Mouse (Mus musculus): Measurements from ENCODE around the gene B3galt4. TPM values are rescaled to one million over a fixed set of nuclear protein-coding genes. Genes with fewer than 3 reads are reported as not detected.

B3galt4 gene
- total and polyA plus RNA-seq, 2 experiments from 2014 or later, result 0.53 to 6.1 TPM

DNA sequence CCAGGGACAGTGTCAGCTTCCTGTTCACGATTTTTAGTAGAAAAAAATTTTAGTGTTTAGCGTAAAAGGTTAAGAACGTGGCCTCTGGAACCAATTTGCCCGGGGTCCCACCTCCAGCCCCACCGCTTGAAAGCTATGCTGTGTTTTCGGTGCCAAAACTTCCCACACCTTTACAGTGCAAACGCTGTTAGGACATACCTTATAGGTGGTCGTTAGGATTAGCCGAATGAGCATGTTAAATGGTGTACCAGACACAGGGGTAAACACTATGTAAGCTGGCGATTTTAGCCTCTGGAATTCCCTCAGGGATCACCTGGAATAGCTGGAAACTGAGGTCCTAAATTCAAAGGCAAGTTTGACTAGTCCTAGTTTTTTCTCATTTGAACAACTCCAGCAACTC is 5.0 kb upstream of the B3galt4 start:
- Histone ChIP-seq H3K4me2 (ENCODE audit: low read depth, low read length) (peak overlapping the region; percentile 70), H3K4me1 (ENCODE audit: control insufficient read depth, insufficient read depth) (peaks cover 24% of the 10 kb centered on the region), H3K9ac (replicated peaks; ENCODE audit: low read depth, low read length) (peak overlapping the region; percentile 77), H3K36me3 (replicated peaks; ENCODE audit: control insufficient read depth, insufficient read depth, low read length) (peaks cover 41% of the 10 kb centered on the region), H3K27ac (ENCODE audit: low read depth) (peak overlapping the region; percentile 93), H3K27me3 (ENCODE audit: control insufficient read depth, insufficient read depth, low read length) (no peaks in the 10 kb centered on the region), H3K4me3 (ENCODE audit: low read depth, low read length) (peak overlapping the region; percentile 87), H3K9me3 (replicated peaks; ENCODE audit: control insufficient read depth, low read length) (no peaks in the 10 kb centered on the region)
- TF ChIP-seq CTCF (IDR thresholded peaks at IDR 0.05; ENCODE audit: low read depth) (no peak), EP300 (IDR thresholded peaks at IDR 0.05; ENCODE audit: low read depth) (no peak)
- ATAC-seq (ENCODE audit: insufficient read depth, low read depth) (no peak), DNase-seq (ENCODE audit: low spot score) (no peak)
- 4% methylated on average over 10 of the region's 10 CpGs for WGBS

DNA sequence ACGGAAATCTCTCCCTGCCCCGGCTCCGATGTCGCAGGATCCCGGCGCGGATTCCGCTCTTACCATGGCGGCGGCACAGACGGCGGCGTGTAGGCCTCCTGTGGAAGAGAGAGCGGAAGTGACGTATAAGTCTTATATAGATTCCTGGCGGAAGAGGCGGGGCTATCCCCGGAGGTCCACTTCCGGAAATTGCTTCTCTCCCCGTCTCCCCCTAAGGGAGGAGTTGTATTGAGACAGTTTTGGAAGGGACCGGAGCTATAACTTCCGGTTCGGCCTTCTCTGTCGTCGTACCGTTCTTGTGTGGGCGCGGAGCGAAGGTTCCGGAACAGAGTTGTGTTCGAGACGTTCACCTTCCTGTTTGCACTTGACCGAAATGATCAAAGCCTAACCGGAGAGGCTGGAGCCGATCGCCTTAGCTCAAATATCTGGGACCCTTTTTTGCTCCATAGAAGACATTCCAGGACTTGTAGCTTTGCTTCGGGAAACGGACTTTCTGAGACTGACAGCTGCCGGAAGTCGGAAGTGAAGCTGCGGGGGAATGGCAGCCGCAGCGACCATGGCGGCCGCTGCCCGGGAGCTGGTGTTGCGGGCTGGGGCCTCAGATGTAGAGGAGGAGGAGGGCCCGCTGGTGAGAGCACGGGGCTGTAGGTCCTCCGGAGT is 4.4 kb upstream of the B3galt4 start, which contains the start of the genes Vps52 and Rps18:
Vps52 (plus strand) TSS at position 258 of the 660 bp plus-strand sequence.
Rps18 (minus strand) TSS at position 447 of the 660 bp plus-strand sequence.
- Histone ChIP-seq H3K4me2 (ENCODE audit: low read depth, low read length) (peak within 1 kb of the TSS; percentile 94), H3K27me3 (ENCODE audit: control insufficient read depth, insufficient read depth, low read length) (no peaks in the 10 kb centered on the region), H3K27ac (ENCODE audit: low read depth) (peak within 1 kb of the TSS; percentile 94), H3K4me3 (ENCODE audit: low read depth, low read length) (peak within 1 kb of the TSS; percentile 87), H3K36me3 (replicated peaks; ENCODE audit: control insufficient read depth, insufficient read depth, low read length) (peaks cover 41% of the 10 kb centered on the region), H3K9me3 (replicated peaks; ENCODE audit: control insufficient read depth, low read length) (no peaks in the 10 kb centered on the region), H3K4me1 (ENCODE audit: control insufficient read depth, insufficient read depth) (peaks cover 29% of the 10 kb centered on the region), H3K9ac (replicated peaks; ENCODE audit: low read depth, low read length) (peak within 1 kb of the TSS; percentile 98)
- ATAC-seq (ENCODE audit: insufficient read depth, low read depth), result peak; percentile 90
- TF ChIP-seq EP300 (IDR thresholded peaks at IDR 0.05; ENCODE audit: low read depth) (peak; percentile 88), CTCF (IDR thresholded peaks at IDR 0.05; ENCODE audit: low read depth) (peak; percentile 24; the same call in 1 of the 2 replicates)
- peak; percentile 98 for DNase-seq (ENCODE audit: low spot score)
- under 1% methylated on average over 50 of the region's 50 CpGs for WGBS

DNA sequence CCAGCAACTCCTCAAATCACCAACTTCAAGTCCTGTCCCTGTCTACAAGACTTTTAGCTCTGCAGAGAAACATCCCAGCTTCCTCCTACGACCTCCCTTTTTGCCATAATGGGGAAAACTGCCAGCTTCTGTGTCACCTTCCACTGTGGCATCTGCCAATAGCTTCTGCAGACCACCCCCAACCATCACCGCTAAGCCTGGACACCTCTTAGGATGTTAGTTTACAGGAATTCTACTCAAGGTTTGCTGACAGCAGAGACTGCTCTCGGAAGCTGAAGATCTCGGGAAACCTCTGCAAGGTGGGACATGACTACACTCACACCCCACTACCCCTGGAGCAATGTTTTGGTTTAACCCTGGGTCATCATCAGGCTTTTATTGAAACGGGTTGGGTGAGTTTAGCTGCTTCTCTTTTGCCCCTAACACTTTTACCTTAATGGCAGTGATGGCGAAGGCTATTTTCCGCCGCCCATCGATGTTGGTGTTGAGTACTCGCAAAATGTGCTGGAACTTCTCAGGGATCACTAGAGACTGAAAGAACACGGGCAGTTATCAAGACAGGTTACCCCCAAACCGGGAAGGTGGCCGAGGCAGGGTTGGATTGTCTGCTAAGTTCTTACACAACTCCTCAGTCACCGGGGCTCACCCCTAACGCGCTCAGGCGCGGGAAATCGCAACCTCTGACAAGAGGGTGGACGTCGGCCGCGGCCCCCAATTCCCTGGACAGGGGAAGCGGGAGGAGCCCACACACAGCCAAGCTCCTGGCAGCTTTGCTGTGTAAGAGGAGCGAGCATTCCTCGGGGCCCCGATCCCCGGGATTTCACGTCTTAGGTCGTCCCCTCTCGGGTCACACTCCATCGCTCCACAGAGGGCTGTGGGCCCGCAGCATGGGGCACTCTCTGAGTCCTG is 3.6 kb upstream of the B3galt4 start:
- ATAC-seq (ENCODE audit: insufficient read depth, low read depth) (peak; percentile 16), DNase-seq (ENCODE audit: low spot score) (peak; percentile 24)
- Histone ChIP-seq H3K4me2 (ENCODE audit: low read depth, low read length) (peak overlapping the region; percentile 94), H3K36me3 (replicated peaks; ENCODE audit: control insufficient read depth, insufficient read depth, low read length) (peaks cover 35% of the 10 kb centered on the region), H3K27ac (ENCODE audit: low read depth) (peak overlapping the region; percentile 94), H3K4me1 (ENCODE audit: control insufficient read depth, insufficient read depth) (peaks cover 37% of the 10 kb centered on the region), H3K9me3 (replicated peaks; ENCODE audit: control insufficient read depth, low read length) (no peaks in the 10 kb centered on the region), H3K27me3 (ENCODE audit: control insufficient read depth, insufficient read depth, low read length) (no peaks in the 10 kb centered on the region), H3K4me3 (ENCODE audit: low read depth, low read length) (peak overlapping the region; percentile 87), H3K9ac (replicated peaks; ENCODE audit: low read depth, low read length) (peak overlapping the region; percentile 98)
- TF ChIP-seq EP300 (IDR thresholded peaks at IDR 0.05; ENCODE audit: low read depth), result no peak; the same call in 1 of the 2 replicates
- no peak for TF ChIP-seq CTCF (IDR thresholded peaks at IDR 0.05; ENCODE audit: low read depth)
- WGBS, result under 1% methylated on average over 33 of the region's 33 CpGs

DNA sequence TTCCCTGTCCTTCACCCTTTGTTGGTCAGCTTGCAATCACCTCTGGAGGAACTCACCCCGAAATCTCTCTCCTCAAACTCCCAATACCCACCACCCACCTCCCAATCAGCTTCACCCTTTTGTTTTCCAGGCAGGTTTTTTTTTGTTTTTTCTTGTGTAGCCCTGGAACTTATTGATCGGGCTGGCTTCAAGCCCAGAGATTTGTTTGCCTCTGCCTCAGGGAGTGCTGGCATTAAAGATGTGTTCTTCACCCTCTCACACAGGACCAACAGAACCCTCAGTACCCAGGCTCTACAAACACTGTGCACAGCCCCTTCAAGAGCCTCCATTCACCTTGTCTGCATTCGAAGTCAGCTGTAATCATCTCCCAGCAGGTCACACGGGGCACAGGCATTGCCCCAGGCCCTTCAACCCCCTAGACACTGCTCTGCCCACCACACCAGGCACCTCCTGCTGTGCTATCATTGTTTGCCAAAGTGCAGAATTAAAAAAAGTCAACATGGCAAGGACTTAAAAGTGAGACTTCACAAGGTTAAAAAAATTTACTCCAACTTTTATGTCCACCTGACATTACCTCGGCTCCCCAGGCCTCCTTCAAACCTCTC is 2.8 kb upstream of the B3galt4 start:
- Histone ChIP-seq H3K4me1 (ENCODE audit: control insufficient read depth, insufficient read depth) (peaks cover 37% of the 10 kb centered on the region), H3K27me3 (ENCODE audit: control insufficient read depth, insufficient read depth, low read length) (no peaks in the 10 kb centered on the region), H3K9me3 (replicated peaks; ENCODE audit: control insufficient read depth, low read length) (no peaks in the 10 kb centered on the region), H3K27ac (ENCODE audit: low read depth) (peak overlapping the region; percentile 94; the same call in 1 of the 2 replicates), H3K36me3 (replicated peaks; ENCODE audit: control insufficient read depth, insufficient read depth, low read length) (peaks cover 27% of the 10 kb centered on the region), H3K4me3 (ENCODE audit: low read depth, low read length) (peak overlapping the region; percentile 87), H3K4me2 (ENCODE audit: low read depth, low read length) (peak overlapping the region; percentile 94), H3K9ac (replicated peaks; ENCODE audit: low read depth, low read length) (peak overlapping the region; percentile 98)
- 44% methylated on average over 5 of the region's 5 CpGs for WGBS
- ATAC-seq (ENCODE audit: insufficient read depth, low read depth), result no peak
- no peak for DNase-seq (ENCODE audit: low spot score)
- TF ChIP-seq EP300 (IDR thresholded peaks at IDR 0.05; ENCODE audit: low read depth) (no peak), CTCF (IDR thresholded peaks at IDR 0.05; ENCODE audit: low read depth) (no peak)

GRCm38 (mm10) chr17:33953310-33953709 is 2.0 kb upstream of the B3galt4 start:
- TF ChIP-seq CTCF (IDR thresholded peaks at IDR 0.05; ENCODE audit: low read depth), result no peak
- no peak for TF ChIP-seq EP300 (IDR thresholded peaks at IDR 0.05; ENCODE audit: low read depth)
- Histone ChIP-seq H3K27ac (ENCODE audit: low read depth) (no peak overlapping the region), H3K27me3 (ENCODE audit: control insufficient read depth, insufficient read depth, low read length) (no peaks in the 10 kb centered on the region), H3K4me2 (ENCODE audit: low read depth, low read length) (no peak overlapping the region), H3K9ac (replicated peaks; ENCODE audit: low read depth, low read length) (no peak overlapping the region), H3K36me3 (replicated peaks; ENCODE audit: control insufficient read depth, insufficient read depth, low read length) (peaks cover 20% of the 10 kb centered on the region), H3K9me3 (replicated peaks; ENCODE audit: control insufficient read depth, low read length) (no peaks in the 10 kb centered on the region), H3K4me3 (ENCODE audit: low read depth, low read length) (no peak overlapping the region), H3K4me1 (ENCODE audit: control insufficient read depth, insufficient read depth) (peaks cover 37% of the 10 kb centered on the region)
- ATAC-seq (ENCODE audit: insufficient read depth, low read depth) (no peak), DNase-seq (ENCODE audit: low spot score) (no peak)
- WGBS, result 73% methylated on average over 3 of the region's 3 CpGs

All from heart, postnatal 0 days (tissue).